Mouse (Mus musculus) intestine, postnatal 0 days (tissue): ENCODE data around the gene Ercc1. TPM values are rescaled to one million over a fixed set of nuclear protein-coding genes. Genes with fewer than 3 reads are reported as not detected.

Experiments used
- ATAC-seq: fragments of 200-750 bp; cut with Nextera tagmentation; 2 replicates; pipeline ENCODE4 v1.8.0; 2017; ENCODE audit warnings: mild to moderate bottlenecking, moderate TSS enrichment, moderate library complexity
- H3K27ac ChIP-seq: fragments of 300-500 bp; sonication (generic); 2 replicates; pipeline ENCODE4 v1.5.1; 2014; ENCODE audit warnings: mild to moderate bottlenecking, low read depth, low read length, moderate library complexity
- H3K27me3 ChIP-seq: fragments of 300-500 bp; sonication (generic); replicated peaks from 2 replicates; pipeline ENCODE4 v1.6.1; 2014; ENCODE audit warnings: low read length, mixed read lengths; ENCODE audit not compliant: control insufficient read depth, insufficient read depth
- H3K36me3 ChIP-seq: fragments of 300-500 bp; sonication (generic); 2 replicates; pipeline ENCODE4 v1.6.1; 2014; ENCODE audit warnings: mild to moderate bottlenecking, moderate library complexity; ENCODE audit not compliant: control insufficient read depth, insufficient read depth
- H3K4me1 ChIP-seq: fragments of 300-500 bp; sonication (generic); replicated peaks from 2 replicates; pipeline ENCODE4 v1.6.1; 2014; ENCODE audit warnings: antibody characterized with exemption, low read length, mixed read lengths; ENCODE audit not compliant: control insufficient read depth, insufficient read depth
- H3K4me2 ChIP-seq: fragments of 300-500 bp; sonication (generic); replicated peaks from 2 replicates; pipeline ENCODE4 v1.6.1; 2014; ENCODE audit warnings: low read depth, mild to moderate bottlenecking, moderate library complexity
- H3K4me3 ChIP-seq: fragments of 300-500 bp; sonication (generic); 2 replicates; pipeline ENCODE4 v1.5.1; 2014; ENCODE audit warnings: low read depth, low read length
- H3K9ac ChIP-seq: fragments of 300-500 bp; sonication (generic); 2 replicates; pipeline ENCODE4 v1.6.1; 2014; ENCODE audit warnings: mild to moderate bottlenecking, low read depth, low read length
- H3K9me3 ChIP-seq: fragments of 300-500 bp; sonication (generic); 2 replicates; pipeline ENCODE4 v1.6.1; 2016; ENCODE audit warnings: mixed run types; ENCODE audit not compliant: control insufficient read depth
- CTCF ChIP-seq: sonication (generic); IDR thresholded peaks from 2 replicates; pipeline ENCODE4 v1.5.1; 2016; ENCODE audit warnings: low read depth, mild to moderate bottlenecking, control low read depth, antibody characterized with exemption, moderate library complexity
- WGBS: fragments of 180-500 bp; shearing (Covaris S2); extraction: QIAGEN DNeasy Blood & Tissue Kit; methylation state at CpG from one replicate; pipeline ENCODE4 v1.1.7; 2014; 5-methylcytosine and 5-hydroxymethylcytosine counted together
- polyA plus RNA-seq: library from polyadenylated mRNA; unstranded; fragments of >200 nt; fragmentation: Nextera tagmentation; extraction: Ambion mirVana; gene quantifications from 2 replicates; pipeline ENCODE4 v1.2.1, GENCODE M21; 2015

Gene Ercc1
- polyA plus RNA-seq, 1 experiment from 2014 or later: 22.1 TPM

DNA sequence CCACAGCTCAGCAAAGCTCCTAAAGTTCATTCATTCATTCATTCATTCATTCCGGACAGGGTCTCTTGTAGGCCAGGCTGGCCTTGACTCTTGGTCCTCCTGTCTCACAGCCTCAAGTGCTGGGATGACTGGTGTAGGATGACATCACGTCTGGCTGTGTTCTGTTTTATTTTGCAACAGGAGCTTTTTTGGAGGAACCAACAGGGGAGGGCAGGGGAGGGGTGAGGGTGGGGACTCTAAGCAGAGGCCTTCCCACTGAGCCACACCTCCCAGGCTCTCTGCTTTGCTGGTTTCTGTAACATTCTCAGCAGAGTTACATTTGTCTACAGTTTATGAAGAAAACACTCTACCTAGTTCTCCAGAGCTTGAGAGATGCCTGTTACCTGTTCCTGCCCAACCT, 6.5 kb upstream of the Ercc1 start:
- H3K9ac ChIP-seq: no peak overlapping the region
- H3K27me3 ChIP-seq: peaks cover 5% of the 10 kb centered on the region; the same call in 1 of the 2 replicates
- no peak for TF ChIP-seq CTCF
- no peak overlapping the region for H3K4me2 ChIP-seq
- H3K4me3 ChIP-seq: no peak overlapping the region
- no peaks in the 10 kb centered on the region for H3K4me1 ChIP-seq
- no peak for ATAC-seq
- no peaks in the 10 kb centered on the region for H3K9me3 ChIP-seq
- no peak overlapping the region for H3K27ac ChIP-seq
- H3K36me3 ChIP-seq: no peaks in the 10 kb centered on the region
- 60% methylated on average over 2 of the region's 2 CpGs for WGBS

DNA sequence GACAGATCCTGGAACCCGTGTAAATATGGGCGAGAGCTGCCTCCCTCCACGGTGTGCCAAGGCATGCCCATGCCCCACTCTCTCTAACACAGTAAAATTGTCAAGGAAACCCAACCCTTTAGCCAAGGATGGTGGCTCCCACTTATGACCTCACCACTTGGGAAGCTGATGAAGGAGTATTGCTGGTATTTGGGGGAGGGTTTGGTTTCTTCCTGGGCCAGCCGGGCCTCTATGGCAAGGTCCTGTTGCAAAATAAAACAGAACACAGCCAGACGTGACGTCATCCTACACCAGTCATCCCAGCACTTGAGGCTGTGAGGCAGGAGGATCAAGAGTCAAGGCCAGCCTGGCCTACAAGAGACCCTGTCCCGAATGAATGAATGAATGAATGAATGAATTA, 6.0 kb upstream of the Ercc1 start:
- no peak overlapping the region for H3K4me2 ChIP-seq
- no peak overlapping the region for H3K4me3 ChIP-seq
- ATAC-seq: no peak
- peaks cover 5% of the 10 kb centered on the region; the same call in 1 of the 2 replicates for H3K27me3 ChIP-seq
- no peak for TF ChIP-seq CTCF
- H3K36me3 ChIP-seq: no peaks in the 10 kb centered on the region
- 58% methylated on average over 7 of the region's 7 CpGs for WGBS
- no peak overlapping the region for H3K27ac ChIP-seq
- no peaks in the 10 kb centered on the region for H3K9me3 ChIP-seq
- no peak overlapping the region for H3K9ac ChIP-seq
- no peaks in the 10 kb centered on the region for H3K4me1 ChIP-seq

DNA sequence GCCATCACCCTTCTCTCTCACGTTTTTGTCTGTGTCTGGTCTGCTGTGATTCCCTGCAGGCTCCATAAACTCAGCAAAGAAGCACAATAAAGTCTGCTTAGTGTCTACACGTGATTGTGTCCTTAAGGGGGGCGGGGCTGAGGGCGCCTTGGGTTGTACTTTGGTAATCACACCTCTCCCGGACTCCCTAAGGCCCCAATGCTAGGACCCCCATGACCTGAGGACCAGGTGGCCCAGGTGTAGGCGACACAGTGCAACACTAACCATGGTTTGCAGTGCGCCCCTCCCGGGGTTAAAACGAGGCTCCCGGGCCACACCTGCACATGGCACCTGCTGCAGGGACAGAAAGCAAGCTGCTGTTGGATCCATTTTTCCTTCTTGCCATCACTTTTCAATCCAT, 3.3 kb upstream of the Ercc1 start:
- peak overlapping the region; percentile 33 for H3K4me3 ChIP-seq
- no peaks in the 10 kb centered on the region for H3K9me3 ChIP-seq
- H3K27me3 ChIP-seq: peaks cover 5% of the 10 kb centered on the region; the same call in 1 of the 2 replicates
- peak overlapping the region; percentile 68 for H3K4me2 ChIP-seq
- TF ChIP-seq CTCF: no peak
- H3K9ac ChIP-seq: no peak overlapping the region
- 20% methylated on average over 10 of the region's 10 CpGs for WGBS
- ATAC-seq: no peak
- H3K4me1 ChIP-seq: 0 out of 2 replicates have a peak, but pooled peaks cover 5% of the 10 kb centered on the region
- H3K27ac ChIP-seq: no peak overlapping the region; the same call in 1 of the 2 replicates
- no peaks in the 10 kb centered on the region for H3K36me3 ChIP-seq

DNA sequence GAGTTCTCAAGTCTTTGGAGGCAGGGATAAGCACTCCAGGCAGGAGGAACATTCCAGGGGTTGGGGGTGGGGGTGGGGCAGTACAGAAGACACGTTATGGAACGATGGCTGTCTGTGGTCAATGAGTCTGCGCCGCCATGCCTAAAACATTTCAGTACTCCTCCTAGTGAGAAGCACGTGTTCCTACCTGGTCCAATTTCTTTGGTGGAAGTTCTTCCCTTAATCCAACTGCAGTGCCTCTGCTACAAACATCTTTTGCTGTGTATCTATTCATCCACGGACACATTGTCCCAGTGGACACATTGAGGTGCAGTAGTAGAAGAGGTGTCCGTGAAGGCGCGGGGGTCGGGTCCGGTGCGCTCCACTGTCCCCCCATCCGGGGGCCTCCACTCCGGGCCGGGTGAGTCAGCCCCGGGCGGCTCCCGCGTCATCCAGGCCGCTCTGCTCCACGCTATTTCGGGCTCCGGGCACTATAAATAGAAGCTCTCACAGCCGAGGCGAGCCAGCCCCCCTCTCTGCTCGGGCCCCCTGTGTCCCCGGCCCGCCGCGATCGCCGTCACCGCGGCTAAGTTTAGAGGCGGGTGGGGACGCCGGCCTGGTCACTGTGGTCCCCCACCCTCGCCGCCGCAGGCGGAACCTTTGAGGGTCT, 2.7 kb upstream of the Ercc1 start:
- Histone ChIP-seq H3K4me2 (peak overlapping the region; percentile 68), H3K9me3 (no peaks in the 10 kb centered on the region), H3K4me1 (0 out of 2 replicates have a peak, but pooled peaks cover 5% of the 10 kb centered on the region), H3K27ac (no peak overlapping the region), H3K9ac (no peak overlapping the region), H3K36me3 (no peaks in the 10 kb centered on the region), H3K27me3 (peaks cover 5% of the 10 kb centered on the region; the same call in 1 of the 2 replicates), H3K4me3 (peak overlapping the region; percentile 33)
- no peak for TF ChIP-seq CTCF
- under 1% methylated on average over 41 of the region's 41 CpGs for WGBS
- no peak for ATAC-seq

DNA sequence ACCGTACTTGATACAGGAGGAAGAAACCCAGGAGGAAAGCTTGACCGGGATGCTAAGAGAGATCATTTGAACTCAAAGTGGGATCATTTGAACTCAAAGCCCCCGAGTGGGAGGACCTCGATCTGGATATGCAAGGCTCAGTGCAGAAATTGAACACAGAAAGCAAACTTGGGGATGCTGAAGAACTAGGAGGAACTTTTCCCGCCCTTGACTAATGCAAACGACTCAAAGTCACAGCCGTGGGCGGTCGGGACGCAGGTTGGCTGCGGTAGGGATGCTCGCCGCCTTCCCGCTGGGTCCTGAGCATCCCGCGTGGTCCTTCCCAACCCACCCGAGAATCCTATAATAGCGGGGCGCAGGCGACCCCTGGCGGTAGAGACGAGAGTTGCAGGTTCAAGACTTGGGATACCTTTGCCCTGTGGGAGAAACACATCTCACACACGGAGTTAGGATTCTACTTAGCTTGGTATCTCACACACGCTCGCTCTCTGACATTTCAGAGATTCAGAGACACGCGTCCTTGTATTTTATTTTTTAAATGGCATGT, 2.0 kb upstream of the Ercc1 start:
- H3K27me3 ChIP-seq: peaks cover 5% of the 10 kb centered on the region; the same call in 1 of the 2 replicates
- H3K4me1 ChIP-seq: 0 out of 2 replicates have a peak, but pooled peaks cover 5% of the 10 kb centered on the region
- H3K4me2 ChIP-seq: peak overlapping the region; percentile 68
- peak overlapping the region; percentile 33 for H3K4me3 ChIP-seq
- no peak for ATAC-seq
- H3K27ac ChIP-seq: no peak overlapping the region
- WGBS: under 1% methylated on average over 27 of the region's 27 CpGs
- peak; percentile 98 for TF ChIP-seq CTCF
- H3K9me3 ChIP-seq: no peaks in the 10 kb centered on the region
- H3K9ac ChIP-seq: no peak overlapping the region
- H3K36me3 ChIP-seq: no peaks in the 10 kb centered on the region

DNA sequence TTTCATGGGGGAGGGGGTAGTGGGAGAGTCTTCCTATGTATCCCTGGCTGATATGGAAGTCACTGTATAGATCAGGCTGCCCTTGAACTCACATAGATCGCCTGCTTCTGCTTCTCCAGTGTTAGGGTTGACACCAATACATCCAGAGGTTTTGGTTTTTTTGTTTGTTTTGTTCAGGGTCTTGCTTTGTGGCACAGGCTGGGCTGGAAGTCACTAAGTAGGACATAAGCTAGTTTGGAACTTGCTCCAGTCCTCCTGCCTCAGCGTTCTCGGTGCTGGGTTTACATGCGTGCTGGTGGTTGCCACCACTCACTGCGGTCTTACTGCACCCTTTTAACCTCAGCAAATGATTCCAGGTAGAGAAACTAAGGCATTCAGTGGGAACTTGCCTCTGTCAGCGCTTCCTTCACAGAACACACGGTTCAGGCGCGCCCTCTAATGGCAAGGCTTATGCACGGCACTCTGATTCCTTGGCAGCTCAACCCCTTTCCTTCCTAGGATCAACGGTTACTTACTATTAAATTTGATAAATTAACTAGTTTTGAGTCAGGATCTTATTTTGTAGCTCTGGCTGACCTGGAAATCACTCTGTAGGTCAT, 1.3 kb upstream of the Ercc1 start:
- Histone ChIP-seq H3K4me3 (no peak overlapping the region), H3K9ac (no peak overlapping the region), H3K27ac (no peak overlapping the region), H3K4me1 (0 out of 2 replicates have a peak, but pooled peaks cover 5% of the 10 kb centered on the region), H3K36me3 (no peaks in the 10 kb centered on the region; the same call in 1 of the 2 replicates), H3K4me2 (peak overlapping the region; percentile 68), H3K27me3 (peaks cover 5% of the 10 kb centered on the region; the same call in 1 of the 2 replicates), H3K9me3 (no peaks in the 10 kb centered on the region)
- under 1% methylated on average over 11 of the region's 11 CpGs for WGBS
- no peak for ATAC-seq
- peak; percentile 96 for TF ChIP-seq CTCF
